Mouse (Mus musculus) liver, postnatal 0 days (tissue): Measurements from ENCODE around the gene Nipal4.

ENCODE experiments used
- CTCF ChIP-seq: sonication (generic); IDR thresholded peaks from 2 replicates; pipeline ENCODE4 v1.5.1; 2016; ENCODE audit warnings: antibody characterized with exemption, low read depth
- EP300 ChIP-seq: IDR thresholded peaks from 2 replicates; pipeline ENCODE4 v1.6.1; 2016; ENCODE audit warnings: antibody characterized with exemption, low read depth, mild to moderate bottlenecking

GRCm38 (mm10) chr11:46131022-46131986 is 35.0 kb downstream of the Nipal4 start:
- TF ChIP-seq CTCF: no peak
- TF ChIP-seq EP300: no peak
